Comparison of ENCODE assay signal across 17 mouse cellular contexts in genomic region chr5:112526435-112526834, GRCm38 (mm10). TPM values are rescaled to one million over a fixed set of nuclear protein-coding genes. Genes with fewer than 3 reads are reported as not detected.
DNase-seq lines count a peak whose midpoint lies in the region; ATAC-seq lines count a peak whose summit lies in the region.
"Had no signal": no experiment of that assay in that cellular context is flagged by ENCODE, and none has a peak within 500 bp of the region (broad histone marks: within the 10 kb centered on the region; RNA-seq: fewer than 3 reads in every experiment).

No protein-coding gene starts in this region.

- peak overlapping the region; percentile 44; the same call in 1 of the 2 replicates for H3K27ac ChIP-seq in forebrain, embryonic 10.5 days
- H3K27ac ChIP-seq in forebrain, embryonic 11.5 days (ENCODE audit: low read depth, low read length) = no peak overlapping the region
- H3K27ac ChIP-seq in hindbrain, embryonic 14.5 days = peak overlapping the region; percentile 70
- H3K27ac ChIP-seq: embryonic facial prominence, embryonic 15.5 days; limb, embryonic 15.5 days; lung, embryonic 15.5 days had no signal

- peaks cover 74% of the 10 kb centered on the region for H3K27me3 ChIP-seq in forebrain, embryonic 10.5 days (ENCODE audit: poor library complexity, severe bottlenecking)
- no peaks in the 10 kb centered on the region for H3K27me3 ChIP-seq in forebrain, embryonic 11.5 days (ENCODE audit: control insufficient read depth, insufficient read depth, low read length)
- no peaks in the 10 kb centered on the region for H3K27me3 ChIP-seq in hindbrain, embryonic 14.5 days (ENCODE audit: control insufficient read depth, insufficient read depth, low read length)
- H3K27me3 ChIP-seq: embryonic facial prominence, embryonic 15.5 days; lung, embryonic 15.5 days had no signal

- peaks cover 62% of the 10 kb centered on the region for H3K4me1 ChIP-seq in forebrain, embryonic 10.5 days
- peaks cover 8% of the 10 kb centered on the region for H3K4me1 ChIP-seq in forebrain, embryonic 11.5 days (replicated peaks; ENCODE audit: control insufficient read depth, insufficient read depth, low read length)
- peaks cover 28% of the 10 kb centered on the region for H3K4me1 ChIP-seq in hindbrain, embryonic 14.5 days (replicated peaks; ENCODE audit: control insufficient read depth, insufficient read depth, low read length)
- H3K4me1 ChIP-seq: megakaryocyte, embryonic 14.5 days had no signal

- intact Hi-C loops in gastrocnemius, postnatal 36 days (cut with DNase I) = no loop called here

- H3K4me2 ChIP-seq in forebrain, embryonic 11.5 days (ENCODE audit: low read depth, low read length, severe bottlenecking) = no peak overlapping the region
- no peak overlapping the region for H3K4me2 ChIP-seq in hindbrain, embryonic 14.5 days (replicated peaks)
- H3K4me2 ChIP-seq: embryonic facial prominence, embryonic 15.5 days; limb, embryonic 15.5 days; lung, embryonic 15.5 days had no signal

- no peak for ATAC-seq in forebrain, embryonic 11.5 days (replicated peaks; ENCODE audit: low FRiP score)
- ATAC-seq in hindbrain, embryonic 14.5 days (ENCODE audit: low FRiP score) = no peak
- ATAC-seq: intestine, embryonic 16.5 days had no signal

- H3K36me3 ChIP-seq in forebrain, embryonic 10.5 days (replicated peaks) = no peaks in the 10 kb centered on the region
- H3K36me3 ChIP-seq in forebrain, embryonic 11.5 days (ENCODE audit: control insufficient read depth, insufficient read depth, low read length) = no peaks in the 10 kb centered on the region
- H3K36me3 ChIP-seq in hindbrain, embryonic 14.5 days (replicated peaks; ENCODE audit: control insufficient read depth, insufficient read depth) = no peaks in the 10 kb centered on the region
- H3K36me3 ChIP-seq: embryonic facial prominence, embryonic 15.5 days; limb, embryonic 15.5 days; lung, embryonic 15.5 days had no signal

- 89% methylated on average over 7 of the region's 7 CpGs for WGBS in forebrain, embryonic 10.5 days
- WGBS in forebrain, embryonic 11.5 days = 72% methylated on average over 7 of the region's 7 CpGs
- 63% methylated on average over 7 of the region's 7 CpGs for WGBS in hindbrain, embryonic 14.5 days

- H3K9ac ChIP-seq in forebrain, embryonic 11.5 days (ENCODE audit: low read length) = no peak overlapping the region
- H3K9ac ChIP-seq in hindbrain, embryonic 14.5 days = no peak overlapping the region
- H3K9ac ChIP-seq: embryonic facial prominence, embryonic 15.5 days; limb, embryonic 15.5 days; lung, embryonic 15.5 days had no signal

- H3K4me3 ChIP-seq in forebrain, embryonic 10.5 days = no peak overlapping the region
- no peak overlapping the region for H3K4me3 ChIP-seq in forebrain, embryonic 11.5 days (ENCODE audit: low read depth, low read length)
- H3K4me3 ChIP-seq in hindbrain, embryonic 14.5 days (replicated peaks; ENCODE audit: low read length) = no peak overlapping the region
- H3K4me3 ChIP-seq: embryonic facial prominence, embryonic 15.5 days; limb, embryonic 15.5 days; lung, embryonic 15.5 days; megakaryocyte, embryonic 14.5 days had no signal

- no peaks in the 10 kb centered on the region for H3K9me3 ChIP-seq in forebrain, embryonic 10.5 days
- no peaks in the 10 kb centered on the region for H3K9me3 ChIP-seq in forebrain, embryonic 11.5 days (ENCODE audit: control insufficient read depth, low read length)
- no peaks in the 10 kb centered on the region for H3K9me3 ChIP-seq in hindbrain, embryonic 14.5 days (ENCODE audit: control insufficient read depth, low read length)
- H3K9me3 ChIP-seq: embryonic facial prominence, embryonic 15.5 days; limb, embryonic 15.5 days; lung, embryonic 15.5 days; megakaryocyte, embryonic 14.5 days had no signal

- no peak for DNase-seq in forebrain, embryonic 10.5 days (ENCODE audit: extremely low spot score, low spot score)
- no peak for DNase-seq in forebrain, embryonic 11.5 days (ENCODE audit: low spot score)
- peak; percentile 30 to 55 for DNase-seq in left cerebral cortex, adult 18-20 months (ENCODE audit: low spot score in 2 of 2)
- no peak for DNase-seq in left cerebral cortex, adult 11 months (ENCODE audit: low spot score)
- DNase-seq in brain, adult 2 months (ENCODE audit: low read depth, low spot score) = peak; percentile 87
- DNase-seq in hindbrain, embryonic 14.5 days (ENCODE audit: low spot score) = no peak
- no peak for DNase-seq in adrenal gland, adult 18-20 months (ENCODE audit: low spot score in 2 of 2)
- DNase-seq in gastrocnemius, postnatal 36 days = no peak
- DNase-seq: adrenal gland, adult 2 months; B cell, adult 2 months; heart, postnatal 14 days had no signal

RNA-seq across cellular contexts. Expression of gene Sez6l, which starts 50.5 kb away (rescaled TPM):
- 0.65 and 1.4 TPM in 2 replicates for polyA plus RNA-seq in forebrain, embryonic 10.5 days (2016; fragmentation: Nextera tagmentation; extraction: Ambion mirVana)
- polyA plus RNA-seq in forebrain, embryonic 11.5 days (2014; fragmentation: Nextera tagmentation; extraction: Ambion mirVana) = 4.8 and 5.8 TPM in 2 replicates
- 100 to 1,000 TPM; 141 to 148 TPM for total RNA-seq in left cerebral cortex, adult 18-20 months (2021)
- 35.5 and 38.0 TPM in 2 replicates for polyA plus RNA-seq in hindbrain, embryonic 14.5 days (2014; fragmentation: Nextera tagmentation; extraction: Ambion mirVana)
- 1 to 10 TPM; 4.3 to 5.3 TPM for total RNA-seq in adrenal gland, adult 18-20 months (2021)
- under 1 TPM in 1 of 2 experiments, not detected in 1; 0.05 TPM for total RNA-seq in gastrocnemius, postnatal 36 days (2021)
- total RNA-seq: common myeloid progenitor, adult 5-6 weeks had no signal

Comparison
In these comparisons a context has a peak if more than half of its experiments do, and no peak if none do; other contexts are left out.
1. DNase-seq: peak in left cerebral cortex, adult 18-20 months (2 of 2) and brain, adult 2 months (single experiment); none in forebrain, embryonic 10.5 days (single experiment), forebrain, embryonic 11.5 days (single experiment), left cerebral cortex, adult 11 months (single experiment), hindbrain, embryonic 14.5 days (single experiment), adrenal gland, adult 18-20 months (0 of 2) and gastrocnemius, postnatal 36 days (0 of 2).
2. RNA of gene Sez6l, which starts 50.5 kb away (total RNA-seq): 141 to 148 TPM in left cerebral cortex, adult 18-20 months; 4.3 to 5.3 TPM in adrenal gland, adult 18-20 months and 0.05 TPM in gastrocnemius, postnatal 36 days; every median in the first group is over 10 times any median in the second.